Mouse (Mus musculus): ENCODE data around the gene Ranbp1.
"Not testable (repeated sequence)": the region's sequence is repeated elsewhere in the genome, so short reads cannot be mapped to it uniquely, and the experiment has no call there.

Ranbp1 gene

GRCm38 (mm10) chr16:18248433-18249363 lies at the start of gene Ranbp1, which contains the start of gene Trmt2a:
TSS of gene Ranbp1 (minus strand) at chr16:18248732.
TSS of gene Trmt2a (plus strand) at chr16:18248679.
- peak; percentile 99 for DNase-seq (ENCODE audit: low spot score)

- DNase-seq (ENCODE audit: low spot score): not testable (repeated sequence)
Measured at GRCm38 (mm10) chr16:18289614-18290013, 41.1 kb upstream of the Ranbp1 start.

- peak; percentile 98 for DNase-seq (ENCODE audit: low spot score)
Measured at GRCm38 (mm10) chr16:18289067-18289588, 40.6 kb upstream of the Ranbp1 start, which contains the start of gene Dgcr8. TSS of gene Dgcr8 (minus strand) at chr16:18289246.

- peak; percentile 80 for DNase-seq (ENCODE audit: low spot score)
Measured at GRCm38 (mm10) chr16:18288581-18289061, 40.1 kb upstream of the Ranbp1 start.

GRCm38 (mm10) chr16:18288166-18288565 lies 39.6 kb upstream of the Ranbp1 start:
- DNase-seq (ENCODE audit: low spot score): no peak

- DNase-seq (ENCODE audit: low spot score): no peak
Measured at GRCm38 (mm10) chr16:18275166-18275565, 26.6 kb upstream of the Ranbp1 start.

- DNase-seq (ENCODE audit: low spot score): no peak
Measured at GRCm38 (mm10) chr16:18268182-18268581, 19.6 kb upstream of the Ranbp1 start.

- DNase-seq (ENCODE audit: low spot score): no peak
Measured at GRCm38 (mm10) chr16:18265024-18265423, 16.5 kb upstream of the Ranbp1 start.

GRCm38 (mm10) chr16:18258221-18258620 lies 9.7 kb upstream of the Ranbp1 start, which contains the start of gene Gm49776:
TSS of gene Gm49776 (minus strand) at chr16:18258321.
- DNase-seq (ENCODE audit: low spot score): no peak

- DNase-seq (ENCODE audit: low spot score): no peak
Measured at GRCm38 (mm10) chr16:18253866-18254265, 5.3 kb upstream of the Ranbp1 start.

GRCm38 (mm10) chr16:18252736-18253135 lies 4.2 kb upstream of the Ranbp1 start:
- DNase-seq (ENCODE audit: low spot score): no peak

- DNase-seq (ENCODE audit: low spot score): no peak
Measured at GRCm38 (mm10) chr16:18250828-18251790, 2.6 kb upstream of the Ranbp1 start.

- DNase-seq (ENCODE audit: low spot score): no peak
Measured at GRCm38 (mm10) chr16:18250231-18250630, 1.7 kb upstream of the Ranbp1 start.

- DNase-seq (ENCODE audit: low spot score): peak; percentile 20
Measured at GRCm38 (mm10) chr16:18249364-18249967, 934 bp upstream of the Ranbp1 start.

- DNase-seq (ENCODE audit: low spot score): no peak
Measured at GRCm38 (mm10) chr16:18247521-18248399, 772 bp downstream of the Ranbp1 start.

GRCm38 (mm10) chr16:18241581-18241980 lies 7.0 kb downstream of the Ranbp1 start:
- DNase-seq (ENCODE audit: low spot score): no peak

- no peak for DNase-seq (ENCODE audit: low spot score)
Measured at GRCm38 (mm10) chr16:18236676-18237501, 11.6 kb downstream of the Ranbp1 start.

GRCm38 (mm10) chr16:18235389-18236065 lies 13.0 kb downstream of the Ranbp1 start:
- DNase-seq (ENCODE audit: low spot score): peak; percentile 44

All from lung, postnatal 25 days (tissue).